Mouse (Mus musculus) small intestine, adult 2 months (tissue): ENCODE data around the gene Eif3j1.

Source experiments
- CTCF ChIP-seq: fragments of 200-500 bp; IDR thresholded peaks from 2 replicates; pipeline ENCODE4 v1.5.1; 2012; ENCODE audit warnings: low read depth, mild to moderate bottlenecking, control low read depth, inconsistent platforms, low read length, moderate library complexity, mixed read lengths; ENCODE audit not compliant: insufficient replicate concordance, insufficient read length; ENCODE audit errors: extremely low read depth
- POLR2A ChIP-seq: fragments of 200-500 bp; IDR thresholded peaks from 2 replicates; pipeline ENCODE4 v1.6.1; 2012; ENCODE audit warnings: low read depth, mild to moderate bottlenecking, control low read depth, inconsistent platforms, low read length, moderate library complexity

DNA sequence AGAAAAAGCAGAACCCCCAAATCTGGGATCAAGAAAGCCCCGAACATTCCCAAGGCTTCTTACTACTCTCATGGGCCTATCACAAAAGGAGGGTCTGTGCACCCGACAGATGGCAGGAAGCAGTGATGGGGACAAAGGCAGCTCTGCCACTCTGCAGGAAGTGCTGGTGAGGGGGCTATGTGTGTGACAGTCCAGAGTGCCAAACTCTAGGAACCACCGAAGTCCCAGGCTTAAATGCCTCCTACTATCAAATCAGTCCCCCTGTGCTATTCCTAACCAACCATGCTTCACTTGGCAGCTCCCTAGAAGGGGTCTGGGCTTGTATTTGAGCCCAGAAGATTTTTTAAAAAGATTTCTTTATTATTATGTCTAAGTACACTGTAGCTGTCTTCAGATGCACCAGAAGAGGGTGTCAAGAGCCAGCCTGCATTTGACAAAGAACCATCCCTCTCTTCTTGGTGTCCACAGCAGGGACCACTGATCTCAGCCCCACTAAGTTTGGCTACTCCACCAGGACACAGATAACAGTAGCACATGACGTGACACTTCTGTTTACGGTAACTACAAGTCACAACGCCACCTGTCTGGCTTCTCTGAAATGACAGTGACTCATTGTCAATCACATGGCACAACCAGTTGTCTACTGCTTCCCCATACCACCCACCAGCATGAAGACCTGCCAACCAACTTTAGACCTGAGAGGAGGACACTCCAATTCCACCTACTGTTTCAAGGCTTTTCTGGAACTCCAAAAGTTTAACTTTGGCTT is 41.0 kb downstream of the Eif3j1 start:
- TF ChIP-seq CTCF, result no peak
- TF ChIP-seq POLR2A, result no peak
